Mouse (Mus musculus) forelimb bud, embryonic 11.5 days (tissue): ENCODE measurements around the gene Hivep2.
A peak's percentile ranks its signal among the peaks of the same experiment; 100 is the strongest.

Experiments used
- DNase-seq: peaks from one replicate; pipeline ENCODE4 v3.0.0-alpha.2; 2012; ENCODE audit warnings: low read depth, low spot score

Gene Hivep2

GRCm38 (mm10) chr10:13971268-13971667 is 5.4 kb downstream of the Hivep2 start:
- DNase-seq, result no peak

- DNase-seq, result no peak
These were observed 7.8 kb downstream of the Hivep2 start for GRCm38 (mm10) chr10:13973563-13974179.

GRCm38 (mm10) chr10:13974472-13974871 is 8.6 kb downstream of the Hivep2 start:
- DNase-seq, result no peak

GRCm38 (mm10) chr10:13975861-13976260 is 10.0 kb downstream of the Hivep2 start:
- no peak for DNase-seq

- DNase-seq, result no peak
These were observed 10.4 kb downstream of the Hivep2 start for GRCm38 (mm10) chr10:13976267-13976666.

GRCm38 (mm10) chr10:13982271-13982670 is 16.4 kb downstream of the Hivep2 start:
- DNase-seq, result no peak

GRCm38 (mm10) chr10:13982769-13983381 is 17.0 kb downstream of the Hivep2 start:
- DNase-seq, result no peak

- no peak for DNase-seq
These were observed 17.8 kb downstream of the Hivep2 start for GRCm38 (mm10) chr10:13983631-13984030.

- no peak for DNase-seq
These were observed 18.4 kb downstream of the Hivep2 start for GRCm38 (mm10) chr10:13984233-13984632.

GRCm38 (mm10) chr10:13986539-13986938 is 20.7 kb downstream of the Hivep2 start:
- no peak for DNase-seq

- DNase-seq, result no peak
These were observed 21.5 kb downstream of the Hivep2 start for GRCm38 (mm10) chr10:13987336-13987735.

- no peak for DNase-seq
These were observed 22.4 kb downstream of the Hivep2 start for GRCm38 (mm10) chr10:13988280-13988679.

- DNase-seq, result no peak
These were observed 22.9 kb downstream of the Hivep2 start for GRCm38 (mm10) chr10:13988757-13989156.

GRCm38 (mm10) chr10:13990842-13991241 is 25.0 kb downstream of the Hivep2 start:
- DNase-seq, result no peak

- no peak for DNase-seq
These were observed 27.5 kb downstream of the Hivep2 start for GRCm38 (mm10) chr10:13993411-13993810.

- no peak for DNase-seq
These were observed 31.5 kb downstream of the Hivep2 start for GRCm38 (mm10) chr10:13997336-13997735.

- no peak for DNase-seq
These were observed 39.1 kb downstream of the Hivep2 start for GRCm38 (mm10) chr10:14004769-14005517.

- no peak for DNase-seq
These were observed 43.8 kb downstream of the Hivep2 start for GRCm38 (mm10) chr10:14009721-14010120.

- DNase-seq, result no peak
These were observed 50.6 kb downstream of the Hivep2 start for GRCm38 (mm10) chr10:14016287-14016970.

- no peak for DNase-seq
These were observed 51.5 kb downstream of the Hivep2 start for GRCm38 (mm10) chr10:14017338-14017737.

- peak; percentile 57 for DNase-seq
These were observed 52.0 kb downstream of the Hivep2 start for GRCm38 (mm10) chr10:14017822-14018364.

GRCm38 (mm10) chr10:14018672-14019071 is 52.8 kb downstream of the Hivep2 start:
- DNase-seq, result no peak
